Mouse (Mus musculus) forebrain, embryonic 14.5 days (tissue): ENCODE data around the gene Mcat. TPM values are rescaled to one million over a fixed set of nuclear protein-coding genes. Genes with fewer than 3 reads are reported as not detected.

Source experiments
- ATAC-seq: fragments of 200-750 bp; cut with Nextera tagmentation; 2 replicates; pipeline ENCODE4 v1.8.0; 2017; ENCODE audit warnings: mild to moderate bottlenecking, moderate library complexity
- DNase-seq: peaks from one replicate; pipeline ENCODE4 v3.0.0-alpha.2; 2015; ENCODE audit warnings: low spot score
- H3K27ac ChIP-seq: fragments of 300-500 bp; sonication (generic); 2 replicates; pipeline ENCODE4 v1.5.1; 2014; ENCODE audit warnings: low read depth, mild to moderate bottlenecking, control low read depth, low read length, moderate library complexity
- H3K27me3 ChIP-seq: fragments of 300-500 bp; sonication (generic); replicated peaks from 2 replicates; pipeline ENCODE4 v1.6.1; 2014; ENCODE audit warnings: low read length, control low read depth, mixed read lengths; ENCODE audit not compliant: control insufficient read depth, insufficient read depth
- H3K36me3 ChIP-seq: fragments of 300-500 bp; sonication (generic); 2 replicates; pipeline ENCODE4 v1.6.1; 2014; ENCODE audit warnings: low read length, control low read depth; ENCODE audit not compliant: control insufficient read depth, insufficient read depth
- H3K4me1 ChIP-seq: fragments of 300-500 bp; sonication (generic); 2 replicates; pipeline ENCODE4 v1.6.1; 2014; ENCODE audit warnings: antibody characterized with exemption, low read length, control low read depth; ENCODE audit not compliant: control insufficient read depth, insufficient read depth
- H3K4me2 ChIP-seq: fragments of 300-500 bp; sonication (generic); 2 replicates; pipeline ENCODE4 v1.6.1; 2014; ENCODE audit warnings: mild to moderate bottlenecking, control low read depth, low read length
- H3K4me3 ChIP-seq: fragments of 300-500 bp; sonication (generic); 2 replicates; pipeline ENCODE4 v1.5.1; 2014; ENCODE audit warnings: low read depth, low read length, control low read depth
- H3K9ac ChIP-seq: fragments of 300-500 bp; sonication (generic); 2 replicates; pipeline ENCODE4 v1.6.1; 2014; ENCODE audit warnings: mild to moderate bottlenecking, low read length, control low read depth, moderate library complexity
- H3K9me3 ChIP-seq: fragments of 300-500 bp; sonication (generic); replicated peaks from 2 replicates; pipeline ENCODE4 v1.6.1; 2016; ENCODE audit warnings: low read length, control low read depth, mixed read lengths; ENCODE audit not compliant: control insufficient read depth
- WGBS: fragments of 180-500 bp; shearing (Covaris S2); extraction: QIAGEN DNeasy Blood & Tissue Kit; methylation state at CpG from one replicate; pipeline ENCODE4 v1.1.7; 2014; 5-methylcytosine and 5-hydroxymethylcytosine counted together
- polyA plus RNA-seq: library from polyadenylated mRNA; unstranded; fragments of >200 nt; fragmentation: Nextera tagmentation; extraction: Ambion mirVana; gene quantifications from 2 replicates; pipeline ENCODE4 v1.2.1, GENCODE M21; 2014

The Mcat gene
- polyA plus RNA-seq, 1 experiment from 2014 or later, result 40.1 TPM

GRCm38 (mm10) chr15:83555161-83555974, 8.2 kb downstream of the Mcat start:
- ATAC-seq (peak; percentile 96), DNase-seq (peak; percentile 96)
- H3K4me1 ChIP-seq, result peaks cover 4% of the 10 kb centered on the region; the same call in 1 of the 2 replicates
- H3K27ac ChIP-seq, result peak overlapping the region; percentile 89
- H3K27me3 ChIP-seq, result no peaks in the 10 kb centered on the region
- H3K4me2 ChIP-seq, result peak overlapping the region; percentile 75
- no peaks in the 10 kb centered on the region for H3K9me3 ChIP-seq
- H3K9ac ChIP-seq, result peak overlapping the region; percentile 97
- 1% methylated on average over 65 of the region's 74 CpGs for WGBS
- H3K4me3 ChIP-seq, result peak overlapping the region; percentile 86
- H3K36me3 ChIP-seq, result peaks cover 19% of the 10 kb centered on the region

DNA sequence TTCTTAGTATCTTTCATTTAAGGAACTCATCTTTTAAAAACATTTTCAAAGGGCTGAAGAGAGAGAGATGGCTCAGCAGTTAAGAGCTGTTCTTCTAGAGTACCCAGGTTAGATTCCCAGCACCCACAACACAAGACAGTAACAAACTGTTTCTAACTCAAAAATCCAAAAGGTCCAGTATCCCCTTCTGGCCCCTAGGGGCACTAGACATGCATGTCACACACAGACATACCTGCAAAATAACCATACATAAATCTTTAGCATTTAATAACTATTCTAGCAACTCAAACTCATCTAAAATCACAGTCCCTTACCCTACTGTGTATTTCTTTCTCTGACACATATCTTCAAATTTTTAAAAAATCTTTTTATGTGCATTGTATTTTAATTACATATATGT, 9.8 kb downstream of the Mcat start:
- H3K4me2 ChIP-seq, result no peak overlapping the region
- no peak overlapping the region for H3K9ac ChIP-seq
- H3K4me3 ChIP-seq, result no peak overlapping the region
- no peaks in the 10 kb centered on the region for H3K9me3 ChIP-seq
- no peak for DNase-seq
- H3K36me3 ChIP-seq, result peaks cover 32% of the 10 kb centered on the region
- H3K27me3 ChIP-seq, result no peaks in the 10 kb centered on the region
- no peak for ATAC-seq
- H3K4me1 ChIP-seq, result peaks cover 4% of the 10 kb centered on the region; the same call in 1 of the 2 replicates
- H3K27ac ChIP-seq, result no peak overlapping the region

DNA sequence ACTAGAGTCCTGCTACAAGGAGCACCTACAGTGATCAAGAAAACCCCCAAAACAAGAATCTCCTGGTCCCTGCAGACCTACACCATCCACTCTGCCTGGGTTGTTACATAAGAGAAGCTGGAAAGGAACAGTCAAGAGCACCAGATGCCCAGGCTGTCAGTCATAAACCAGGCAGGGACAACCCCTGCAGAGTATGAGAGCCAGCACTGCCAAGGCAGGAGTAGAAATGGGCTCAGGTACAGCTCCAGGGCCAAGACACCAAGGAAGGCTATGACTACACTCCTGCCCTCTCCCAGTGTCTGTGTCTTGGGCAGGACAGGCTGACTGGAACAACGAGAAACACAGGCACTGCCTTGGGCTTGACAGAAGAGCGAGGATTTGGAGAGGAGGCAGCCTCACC, 13.4 kb downstream of the Mcat start:
- H3K27me3 ChIP-seq, result no peaks in the 10 kb centered on the region
- H3K4me1 ChIP-seq, result peaks cover 4% of the 10 kb centered on the region; the same call in 1 of the 2 replicates
- DNase-seq (no peak), ATAC-seq (no peak)
- peaks cover 65% of the 10 kb centered on the region for H3K36me3 ChIP-seq
- no peak overlapping the region for H3K27ac ChIP-seq
- H3K4me2 ChIP-seq, result no peak overlapping the region
- 79% methylated on average over 2 of the region's 2 CpGs for WGBS
- H3K9me3 ChIP-seq, result no peaks in the 10 kb centered on the region
- no peak overlapping the region for H3K9ac ChIP-seq
- H3K4me3 ChIP-seq, result no peak overlapping the region

DNA sequence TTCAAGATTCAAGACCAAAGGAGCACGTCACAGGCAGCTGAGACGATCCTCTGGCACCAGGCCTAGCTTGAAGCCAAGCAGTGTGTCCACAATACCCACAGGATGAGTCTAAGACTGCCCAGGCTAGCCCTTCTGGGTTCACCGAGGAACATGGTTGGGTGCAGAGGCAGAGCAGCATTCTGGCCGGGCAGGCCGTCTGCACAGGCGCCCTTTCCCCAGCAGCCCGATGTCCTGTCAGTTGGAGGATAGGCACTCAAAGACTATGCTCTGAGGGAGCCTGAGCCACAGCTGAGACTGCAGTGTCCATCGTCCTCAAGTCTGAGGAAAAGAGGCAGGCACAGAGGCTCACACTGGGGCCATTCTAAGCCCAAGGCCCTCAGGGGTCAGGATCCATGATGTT, 16.4 kb downstream of the Mcat start:
- Histone ChIP-seq H3K27me3 (no peaks in the 10 kb centered on the region), H3K9me3 (no peaks in the 10 kb centered on the region), H3K4me3 (no peak overlapping the region), H3K4me1 (no peaks in the 10 kb centered on the region), H3K9ac (no peak overlapping the region), H3K27ac (no peak overlapping the region), H3K36me3 (peaks cover 62% of the 10 kb centered on the region), H3K4me2 (no peak overlapping the region)
- DNase-seq (no peak), ATAC-seq (no peak)
- WGBS, result 95% methylated on average over 8 of the region's 8 CpGs

GRCm38 (mm10) chr15:83546029-83546428, 17.6 kb downstream of the Mcat start:
- DNase-seq, result no peak
- Histone ChIP-seq H3K27me3 (no peaks in the 10 kb centered on the region), H3K36me3 (peaks cover 53% of the 10 kb centered on the region), H3K9me3 (no peaks in the 10 kb centered on the region), H3K4me2 (no peak overlapping the region), H3K4me3 (no peak overlapping the region), H3K27ac (no peak overlapping the region), H3K4me1 (no peaks in the 10 kb centered on the region), H3K9ac (no peak overlapping the region)
- no peak for ATAC-seq
- WGBS, result 96% methylated on average over 7 of the region's 7 CpGs

- Histone ChIP-seq H3K27ac (no peak overlapping the region), H3K4me2 (no peak overlapping the region)
- WGBS, result 78% methylated on average over 9 of the region's 9 CpGs
Observed at GRCm38 (mm10) chr15:83541647-83542287, 21.8 kb downstream of the Mcat start.

GRCm38 (mm10) chr15:83539905-83540304, 23.7 kb downstream of the Mcat start:
- no peak overlapping the region for H3K9ac ChIP-seq
- H3K27me3 ChIP-seq, result no peaks in the 10 kb centered on the region
- ATAC-seq (no peak), DNase-seq (no peak)
- no peaks in the 10 kb centered on the region for H3K4me1 ChIP-seq
- H3K9me3 ChIP-seq, result no peaks in the 10 kb centered on the region
- 82% methylated on average over 4 of the region's 4 CpGs for WGBS
- H3K4me3 ChIP-seq, result no peak overlapping the region
- no peak overlapping the region for H3K27ac ChIP-seq
- H3K36me3 ChIP-seq, result no peaks in the 10 kb centered on the region
- H3K4me2 ChIP-seq, result no peak overlapping the region

More at GRCm38 (mm10) chr15:83541647-83542287, 21.8 kb downstream of the Mcat start:
- ATAC-seq, result no peak
- Histone ChIP-seq H3K9me3 (no peaks in the 10 kb centered on the region), H3K4me1 (no peaks in the 10 kb centered on the region), H3K9ac (no peak overlapping the region), H3K36me3 (peaks cover 12% of the 10 kb centered on the region), H3K4me3 (no peak overlapping the region), H3K27me3 (no peaks in the 10 kb centered on the region)
- no peak for DNase-seq

- no peaks in the 10 kb centered on the region for H3K9me3 ChIP-seq
- no peaks in the 10 kb centered on the region for H3K4me1 ChIP-seq
- no peaks in the 10 kb centered on the region for H3K36me3 ChIP-seq
- ATAC-seq (no peak), DNase-seq (no peak)
- H3K9ac ChIP-seq, result no peak overlapping the region
- H3K4me2 ChIP-seq, result no peak overlapping the region
- WGBS, result 98% methylated on average over 2 of the region's 2 CpGs
- H3K4me3 ChIP-seq, result no peak overlapping the region
- no peaks in the 10 kb centered on the region for H3K27me3 ChIP-seq
- H3K27ac ChIP-seq, result no peak overlapping the region
Observed at GRCm38 (mm10) chr15:83538855-83539254, 24.7 kb downstream of the Mcat start.

DNA sequence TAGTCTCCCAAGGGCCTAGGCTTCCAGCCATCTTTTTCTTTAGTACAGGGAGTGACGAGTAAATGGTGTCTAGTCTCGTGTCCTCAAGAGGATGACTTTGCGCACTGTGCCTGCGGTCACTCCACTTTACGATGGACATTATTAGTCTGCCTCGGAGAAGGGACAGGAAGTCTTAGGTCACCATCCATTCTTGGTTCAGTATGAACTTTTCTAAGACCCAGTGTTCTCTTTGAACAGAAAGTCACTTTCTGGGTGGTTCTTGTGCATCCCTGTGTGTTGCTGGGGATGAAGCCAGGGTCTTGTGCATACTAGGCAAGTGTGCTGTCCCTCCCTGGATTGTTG, 27.7 kb downstream of the Mcat start:
- WGBS, result 92% methylated on average over 6 of the region's 6 CpGs

More for the DNA sequence above, 27.7 kb downstream of the Mcat start:
- Histone ChIP-seq H3K9ac (no peak overlapping the region), H3K9me3 (no peaks in the 10 kb centered on the region), H3K27me3 (no peaks in the 10 kb centered on the region), H3K4me3 (no peak overlapping the region), H3K27ac (no peak overlapping the region), H3K4me1 (no peaks in the 10 kb centered on the region), H3K36me3 (no peaks in the 10 kb centered on the region), H3K4me2 (no peak overlapping the region)
- no peak for ATAC-seq
- DNase-seq, result no peak
